Mouse (Mus musculus) intestine, embryonic 14.5 days (tissue): ENCODE measurements around the gene Fip1l1. TPM values are rescaled to one million over a fixed set of nuclear protein-coding genes. Genes with fewer than 3 reads are reported as not detected.

Experiments
- ATAC-seq: fragments of 200-750 bp; cut with Nextera tagmentation; replicated peaks from 2 replicates; pipeline ENCODE4 v1.8.0; 2017; ENCODE audit warnings: low read depth, moderate number of reproducible peaks, moderate TSS enrichment, moderate library complexity; ENCODE audit not compliant: low FRiP score, low TSS enrichment
- DNase-seq: peaks from one replicate; pipeline ENCODE4 v3.0.0-alpha.2; 2018; ENCODE audit warnings: low spot score
- H3K27ac ChIP-seq: fragments of 300-500 bp; sonication (generic); 2 replicates; pipeline ENCODE4 v1.5.1; 2014; ENCODE audit warnings: low read depth, mild to moderate bottlenecking, control low read depth
- H3K27me3 ChIP-seq: fragments of 300-500 bp; sonication (generic); replicated peaks from 2 replicates; pipeline ENCODE4 v1.6.1; 2014; ENCODE audit warnings: low read length, control low read depth; ENCODE audit not compliant: control insufficient read depth, insufficient read depth
- H3K36me3 ChIP-seq: fragments of 300-500 bp; sonication (generic); 2 replicates; pipeline ENCODE4 v1.6.1; 2014; ENCODE audit warnings: low read length, control low read depth; ENCODE audit not compliant: control insufficient read depth, insufficient read depth
- H3K4me1 ChIP-seq: fragments of 300-500 bp; sonication (generic); replicated peaks from 2 replicates; pipeline ENCODE4 v1.6.1; 2014; ENCODE audit warnings: low read length, control low read depth, mixed read lengths; ENCODE audit not compliant: control insufficient read depth, insufficient read depth
- H3K4me2 ChIP-seq: fragments of 300-500 bp; sonication (generic); 2 replicates; pipeline ENCODE4 v1.6.1; 2014; ENCODE audit warnings: low read length
- H3K4me3 ChIP-seq: fragments of 300-500 bp; sonication (generic); 2 replicates; pipeline ENCODE4 v1.5.1; 2014; ENCODE audit warnings: low read depth, low read length, control low read depth, mixed read lengths
- H3K9ac ChIP-seq: fragments of 300-500 bp; sonication (generic); 2 replicates; pipeline ENCODE4 v1.6.1; 2014; ENCODE audit warnings: mild to moderate bottlenecking, low read length
- H3K9me3 ChIP-seq: fragments of 300-500 bp; sonication (generic); 2 replicates; pipeline ENCODE4 v1.6.1; 2016; ENCODE audit warnings: low read length, control low read depth; ENCODE audit not compliant: control insufficient read depth
- WGBS: fragments of 180-500 bp; shearing (Covaris S2); extraction: QIAGEN DNeasy Blood & Tissue Kit; methylation state at CpG from one replicate; pipeline ENCODE4 v1.1.7; 2014; 5-methylcytosine and 5-hydroxymethylcytosine counted together
- polyA plus RNA-seq: library from polyadenylated mRNA; unstranded; fragments of >200 nt; fragmentation: Nextera tagmentation; extraction: Ambion mirVana; gene quantifications from 2 replicates; pipeline ENCODE4 v1.2.1, GENCODE M21; 2014

Fip1l1 gene
- polyA plus RNA-seq, 1 experiment from 2014 or later: 76.1 TPM

GRCm38 (mm10) chr5:74621691-74622470 lies 86.6 kb downstream of the Fip1l1 start:
- no peak overlapping the region for H3K27ac ChIP-seq
- H3K4me3 ChIP-seq: no peak overlapping the region
- H3K9ac ChIP-seq: no peak overlapping the region
- H3K4me1 ChIP-seq: no peaks in the 10 kb centered on the region
- no peaks in the 10 kb centered on the region for H3K9me3 ChIP-seq
- ATAC-seq (no peak), DNase-seq (no peak)
- H3K4me2 ChIP-seq: no peak overlapping the region
- H3K27me3 ChIP-seq: no peaks in the 10 kb centered on the region
- no peaks in the 10 kb centered on the region for H3K36me3 ChIP-seq
- WGBS: 54% methylated on average over 7 of the region's 7 CpGs

GRCm38 (mm10) chr5:74623316-74624000 lies 88.2 kb downstream of the Fip1l1 start:
- Histone ChIP-seq H3K4me2 (no peak overlapping the region), H3K4me1 (no peaks in the 10 kb centered on the region), H3K27me3 (no peaks in the 10 kb centered on the region), H3K4me3 (no peak overlapping the region), H3K9ac (no peak overlapping the region), H3K27ac (no peak overlapping the region), H3K9me3 (no peaks in the 10 kb centered on the region), H3K36me3 (no peaks in the 10 kb centered on the region)
- ATAC-seq (no peak), DNase-seq (no peak)
- WGBS: 94% methylated on average over 14 of the region's 14 CpGs

- H3K4me2 ChIP-seq: no peak overlapping the region
- 48% methylated on average over 5 of the region's 5 CpGs for WGBS
- no peaks in the 10 kb centered on the region for H3K9me3 ChIP-seq
- H3K4me1 ChIP-seq: no peaks in the 10 kb centered on the region
- no peak overlapping the region for H3K9ac ChIP-seq
- no peak overlapping the region for H3K27ac ChIP-seq
- no peaks in the 10 kb centered on the region for H3K36me3 ChIP-seq
- no peak overlapping the region for H3K4me3 ChIP-seq
- ATAC-seq (no peak), DNase-seq (no peak)
- H3K27me3 ChIP-seq: no peaks in the 10 kb centered on the region
These were observed 89.1 kb downstream of the Fip1l1 start for GRCm38 (mm10) chr5:74624385-74624784.

GRCm38 (mm10) chr5:74628001-74628400 lies 92.8 kb downstream of the Fip1l1 start:
- 90% methylated on average over 12 of the region's 12 CpGs for WGBS
- no peaks in the 10 kb centered on the region for H3K27me3 ChIP-seq
- no peaks in the 10 kb centered on the region for H3K9me3 ChIP-seq
- H3K36me3 ChIP-seq: no peaks in the 10 kb centered on the region
- no peak overlapping the region for H3K4me2 ChIP-seq
- ATAC-seq (no peak), DNase-seq (no peak)
- H3K27ac ChIP-seq: no peak overlapping the region
- no peak overlapping the region for H3K9ac ChIP-seq
- H3K4me3 ChIP-seq: no peak overlapping the region
- H3K4me1 ChIP-seq: no peaks in the 10 kb centered on the region

- H3K4me1 ChIP-seq: no peaks in the 10 kb centered on the region
- H3K4me3 ChIP-seq: no peak overlapping the region
- no peaks in the 10 kb centered on the region for H3K36me3 ChIP-seq
- H3K9me3 ChIP-seq: no peaks in the 10 kb centered on the region
- 56% methylated on average over 17 of the region's 17 CpGs for WGBS
- H3K4me2 ChIP-seq: no peak overlapping the region
- no peak for DNase-seq
- H3K27ac ChIP-seq: no peak overlapping the region
- ATAC-seq: no peak
- H3K9ac ChIP-seq: no peak overlapping the region
- no peaks in the 10 kb centered on the region for H3K27me3 ChIP-seq
These were observed 97.3 kb downstream of the Fip1l1 start for GRCm38 (mm10) chr5:74632369-74633114.

- H3K27me3 ChIP-seq: no peaks in the 10 kb centered on the region
- WGBS: 60% methylated on average over 6 of the region's 6 CpGs
These were observed 98.2 kb downstream of the Fip1l1 start for GRCm38 (mm10) chr5:74633453-74633852.

GRCm38 (mm10) chr5:74634391-74634790 lies 99.1 kb downstream of the Fip1l1 start:
- Histone ChIP-seq H3K4me1 (no peaks in the 10 kb centered on the region), H3K4me3 (no peak overlapping the region), H3K27ac (no peak overlapping the region), H3K9ac (no peak overlapping the region), H3K4me2 (no peak overlapping the region), H3K27me3 (no peaks in the 10 kb centered on the region), H3K9me3 (no peaks in the 10 kb centered on the region), H3K36me3 (no peaks in the 10 kb centered on the region)
- DNase-seq (no peak), ATAC-seq (no peak)
- WGBS: 52% methylated on average over 3 of the region's 3 CpGs

More at GRCm38 (mm10) chr5:74633453-74633852, 98.2 kb downstream of the Fip1l1 start:
- no peak for DNase-seq
- no peak overlapping the region for H3K4me3 ChIP-seq
- H3K9ac ChIP-seq: no peak overlapping the region
- no peak overlapping the region for H3K4me2 ChIP-seq
- no peaks in the 10 kb centered on the region for H3K4me1 ChIP-seq
- no peak for ATAC-seq
- no peaks in the 10 kb centered on the region for H3K36me3 ChIP-seq
- no peaks in the 10 kb centered on the region for H3K9me3 ChIP-seq
- no peak overlapping the region for H3K27ac ChIP-seq

- Histone ChIP-seq H3K4me3 (no peak overlapping the region), H3K4me1 (no peaks in the 10 kb centered on the region), H3K27me3 (no peaks in the 10 kb centered on the region), H3K4me2 (no peak overlapping the region), H3K27ac (no peak overlapping the region), H3K36me3 (no peaks in the 10 kb centered on the region), H3K9me3 (no peaks in the 10 kb centered on the region), H3K9ac (no peak overlapping the region)
- no peak for ATAC-seq
- no peak for DNase-seq
- WGBS: 78% methylated on average over 6 of the region's 6 CpGs
These were observed 104.3 kb downstream of the Fip1l1 start for GRCm38 (mm10) chr5:74639516-74639915.
